Mouse (Mus musculus) A20 (cell line): ENCODE measurements at regions not wholly inside any gene's neighbourhood (a gene's known extent, or its start where the extent isn't known, plus 50 kb on each side); places are given as distances from the start of the nearest gene placed in this dataset.

Source experiments
- DNase-seq: peaks from one replicate; pipeline ENCODE4 v3.0.0-alpha.2; 2011; ENCODE audit warnings: low read depth, low spot score

GRCm38 (mm10) chr13:53717086-53717485 is 244.2 kb upstream of the Msx2 start:
- no peak for DNase-seq

GRCm38 (mm10) chr13:53709062-53709461 is 236.2 kb upstream of the Msx2 start:
- no peak for DNase-seq

GRCm38 (mm10) chr13:53707548-53707947 is 234.7 kb upstream of the Msx2 start:
- no peak for DNase-seq

GRCm38 (mm10) chr13:53704104-53704503 is 231.2 kb upstream of the Msx2 start:
- no peak for DNase-seq

GRCm38 (mm10) chr13:53700236-53700635 is 227.4 kb upstream of the Msx2 start:
- DNase-seq = no peak

GRCm38 (mm10) chr13:53697954-53698353 is 225.1 kb upstream of the Msx2 start:
- no peak for DNase-seq

GRCm38 (mm10) chr13:53695385-53695784 is 222.5 kb upstream of the Msx2 start:
- DNase-seq = no peak

GRCm38 (mm10) chr13:53688934-53689333 is 216.1 kb upstream of the Msx2 start:
- no peak for DNase-seq

GRCm38 (mm10) chr13:53688489-53688888 is 215.6 kb upstream of the Msx2 start:
- peak; percentile 52 for DNase-seq

- DNase-seq = no peak
Observed at GRCm38 (mm10) chr13:53684498-53684897, 211.6 kb upstream of the Msx2 start.

- DNase-seq = no peak
Observed at GRCm38 (mm10) chr13:53677187-53677586, 204.3 kb upstream of the Msx2 start.

- DNase-seq = no peak
Observed at GRCm38 (mm10) chr13:53670361-53670760, 197.5 kb upstream of the Msx2 start.

GRCm38 (mm10) chr13:53667518-53667917 is 194.6 kb upstream of the Msx2 start:
- no peak for DNase-seq

- DNase-seq = peak; percentile 19
Observed at GRCm38 (mm10) chr13:53665592-53665991, 192.7 kb upstream of the Msx2 start.

GRCm38 (mm10) chr13:53664631-53665230 is 191.9 kb upstream of the Msx2 start:
- no peak for DNase-seq

- DNase-seq = no peak
Observed at GRCm38 (mm10) chr13:53652826-53653225, 180.0 kb upstream of the Msx2 start.

GRCm38 (mm10) chr13:53648353-53648752 is 175.5 kb upstream of the Msx2 start:
- no peak for DNase-seq

- no peak for DNase-seq
Observed at GRCm38 (mm10) chr13:53642557-53642956, 169.7 kb upstream of the Msx2 start.

GRCm38 (mm10) chr13:53639584-53639983 is 166.7 kb upstream of the Msx2 start:
- DNase-seq = no peak

GRCm38 (mm10) chr13:53639115-53639514 is 166.2 kb upstream of the Msx2 start:
- no peak for DNase-seq

GRCm38 (mm10) chr13:53636011-53636410 is 163.1 kb upstream of the Msx2 start:
- no peak for DNase-seq

GRCm38 (mm10) chr13:53634637-53635203 is 161.8 kb upstream of the Msx2 start:
- DNase-seq = no peak

GRCm38 (mm10) chr13:53598050-53598449 is 125.2 kb upstream of the Msx2 start:
- no peak for DNase-seq
